Mouse (Mus musculus): ENCODE measurements around the gene Tle4.

Tle4 gene

DNA sequence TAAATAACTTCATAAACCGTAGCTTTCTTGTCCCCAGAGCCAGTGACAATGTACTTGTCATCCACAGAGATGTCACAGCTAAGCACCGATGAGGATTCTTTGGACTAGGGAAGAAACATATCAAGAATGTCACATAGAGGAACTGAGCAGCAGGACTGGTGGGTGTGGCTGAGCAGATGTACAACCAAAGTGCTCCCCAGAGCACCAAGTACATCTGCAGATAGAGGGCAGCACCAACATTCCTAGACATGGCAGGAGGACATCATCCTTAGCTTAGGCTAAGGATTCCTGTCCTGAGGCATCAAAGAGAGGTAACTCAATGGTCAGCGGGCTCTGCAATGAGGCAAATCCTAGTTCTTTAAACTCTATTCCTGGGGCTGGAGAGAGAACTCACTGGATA is 148.1 kb downstream of the Tle4 start:
- DNase-seq, result peak; percentile 37

GRCm38 (mm10) chr19:14448586-14448985 is 149.3 kb downstream of the Tle4 start:
- DNase-seq, result no peak

- no peak for DNase-seq
These were observed 150.4 kb downstream of the Tle4 start for GRCm38 (mm10) chr19:14447474-14447873.

- DNase-seq, result no peak
These were observed 156.0 kb downstream of the Tle4 start for GRCm38 (mm10) chr19:14441861-14442260.

DNA sequence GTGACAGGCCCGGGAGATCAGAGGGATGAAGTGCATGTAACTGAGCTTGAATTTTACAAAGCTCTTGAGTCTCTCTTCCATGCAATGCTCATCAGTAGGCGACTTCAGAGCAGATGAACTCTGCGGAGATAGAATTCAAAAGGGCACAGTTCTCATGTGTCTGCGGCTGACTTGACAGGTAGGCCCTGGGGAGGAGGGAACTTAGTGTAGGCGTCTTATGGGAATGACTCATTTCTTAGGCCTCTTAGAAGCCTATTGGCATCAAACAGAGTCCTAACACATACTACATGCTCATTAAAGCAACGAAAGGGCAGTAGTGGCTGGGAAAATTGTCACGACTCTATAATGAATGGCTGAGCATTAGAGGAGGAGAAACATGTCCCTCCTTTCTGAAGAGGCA is 160.6 kb downstream of the Tle4 start:
- no peak for DNase-seq

DNA sequence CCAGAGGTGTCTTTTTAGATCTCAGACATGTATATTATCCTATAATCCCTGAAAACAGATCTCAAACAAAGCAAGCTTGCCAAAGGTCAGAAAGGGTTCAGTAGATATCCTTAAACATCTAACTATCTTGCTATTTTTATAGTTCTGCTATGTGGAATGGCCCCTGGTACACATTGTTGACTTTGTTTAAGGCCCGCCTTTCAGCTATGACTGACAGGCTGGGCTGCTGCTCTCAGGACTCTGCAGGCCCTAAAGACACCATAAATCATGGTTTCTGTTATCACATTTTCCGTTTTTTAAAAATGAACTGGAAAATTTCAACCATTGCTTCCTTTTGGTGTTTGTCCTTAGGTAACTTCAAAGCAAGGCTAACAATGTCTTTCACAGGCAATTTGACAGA is 161.3 kb downstream of the Tle4 start:
- DNase-seq, result peak; percentile 22

- DNase-seq, result no peak
These were observed 162.0 kb downstream of the Tle4 start for GRCm38 (mm10) chr19:14435681-14436376.

- no peak for DNase-seq
These were observed 164.0 kb downstream of the Tle4 start for GRCm38 (mm10) chr19:14433900-14434299.

- no peak for DNase-seq
These were observed 165.4 kb downstream of the Tle4 start for GRCm38 (mm10) chr19:14432436-14432835.

GRCm38 (mm10) chr19:14426920-14427319 is 170.9 kb downstream of the Tle4 start:
- no peak for DNase-seq

- no peak for DNase-seq
These were observed 171.5 kb downstream of the Tle4 start for GRCm38 (mm10) chr19:14426244-14426868.

DNA sequence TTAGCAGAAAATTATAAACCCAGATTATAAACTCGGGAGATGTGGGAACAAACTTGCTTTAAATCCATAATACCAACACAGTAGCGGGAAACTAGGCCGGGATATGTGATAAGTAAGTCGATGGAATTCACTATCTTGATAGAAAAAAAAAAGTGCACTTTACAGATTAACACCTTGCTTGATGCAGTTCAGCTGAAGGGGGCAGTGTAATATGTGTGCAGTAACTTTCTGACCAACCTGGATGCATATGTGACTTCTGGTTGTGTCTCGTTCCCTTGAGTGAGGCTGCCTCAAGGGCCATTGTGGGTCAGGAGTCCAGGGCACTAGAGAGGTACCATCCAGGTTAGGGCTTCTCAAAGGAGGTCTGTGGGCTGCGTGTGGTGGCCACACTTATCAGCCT is 172.7 kb downstream of the Tle4 start:
- no peak for DNase-seq

DNA sequence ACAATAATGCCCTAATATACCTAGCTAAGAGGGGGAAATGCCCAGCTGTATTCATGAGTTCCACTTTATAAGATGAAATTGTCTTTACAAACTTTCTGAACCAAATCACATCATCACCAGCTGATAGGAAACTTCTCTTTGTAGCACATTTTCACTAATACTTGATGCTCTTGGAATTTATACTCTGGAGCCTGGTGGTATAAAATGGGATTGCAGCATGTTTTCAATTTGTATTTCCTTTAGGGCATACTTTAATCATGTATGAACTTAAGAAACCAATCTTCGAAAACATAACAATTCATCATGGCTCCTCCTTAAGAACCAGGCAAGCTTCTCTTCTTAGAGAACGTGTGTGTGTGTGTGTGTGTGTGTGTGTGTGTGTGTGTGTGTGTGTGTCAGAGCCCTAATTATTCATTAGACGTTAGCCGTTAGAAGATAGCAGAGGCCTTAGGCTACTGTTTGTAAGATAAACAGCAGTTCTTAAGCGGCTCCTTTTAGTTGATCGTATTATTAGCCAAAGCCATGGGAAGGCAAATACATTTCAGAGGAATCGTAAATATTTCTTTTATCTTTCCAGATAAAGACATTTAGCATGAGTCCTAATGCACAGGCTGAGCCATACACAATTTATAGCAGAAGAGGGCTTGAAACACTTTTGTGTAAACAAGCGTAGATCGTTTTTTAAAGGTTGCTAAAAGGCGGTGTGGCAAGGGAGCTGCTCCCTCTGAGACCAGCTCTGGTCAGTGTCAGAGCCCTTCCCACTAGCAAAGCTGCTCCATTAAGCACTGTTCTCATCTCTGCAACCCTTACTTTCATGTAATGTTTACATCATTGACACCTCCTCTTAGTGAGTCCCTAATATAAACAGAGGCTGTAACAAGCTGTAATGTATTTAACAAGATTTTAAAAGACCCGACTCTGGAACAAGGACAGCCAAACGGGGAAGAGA is 173.6 kb downstream of the Tle4 start:
- no peak for DNase-seq

- no peak for DNase-seq
These were observed 176.2 kb downstream of the Tle4 start for GRCm38 (mm10) chr19:14421691-14422090.

- DNase-seq, result no peak
These were observed 178.0 kb downstream of the Tle4 start for GRCm38 (mm10) chr19:14419886-14420285.

DNA sequence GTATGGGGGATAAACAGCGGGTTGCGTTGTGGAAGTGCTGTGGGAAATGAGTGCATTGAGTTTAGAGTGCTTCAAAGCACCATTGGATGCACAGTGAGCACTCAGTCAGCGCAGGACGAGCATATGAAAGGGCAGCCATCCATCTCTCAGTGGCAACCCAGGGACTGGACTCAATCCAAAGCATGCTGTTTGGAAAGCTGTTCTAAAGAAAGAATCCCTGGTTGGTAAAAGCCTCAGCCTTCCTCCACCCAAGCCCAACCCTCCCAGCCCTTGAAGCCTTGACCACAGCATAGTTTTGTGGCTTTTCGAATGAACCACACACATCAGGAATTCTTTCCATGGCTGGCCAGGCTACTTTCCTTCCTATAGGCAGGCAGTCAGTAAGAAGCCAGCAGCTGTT is 181.0 kb downstream of the Tle4 start:
- no peak for DNase-seq

GRCm38 (mm10) chr19:14415996-14416395 is 181.9 kb downstream of the Tle4 start:
- DNase-seq, result no peak

GRCm38 (mm10) chr19:14414957-14415356 is 182.9 kb downstream of the Tle4 start:
- no peak for DNase-seq

DNA sequence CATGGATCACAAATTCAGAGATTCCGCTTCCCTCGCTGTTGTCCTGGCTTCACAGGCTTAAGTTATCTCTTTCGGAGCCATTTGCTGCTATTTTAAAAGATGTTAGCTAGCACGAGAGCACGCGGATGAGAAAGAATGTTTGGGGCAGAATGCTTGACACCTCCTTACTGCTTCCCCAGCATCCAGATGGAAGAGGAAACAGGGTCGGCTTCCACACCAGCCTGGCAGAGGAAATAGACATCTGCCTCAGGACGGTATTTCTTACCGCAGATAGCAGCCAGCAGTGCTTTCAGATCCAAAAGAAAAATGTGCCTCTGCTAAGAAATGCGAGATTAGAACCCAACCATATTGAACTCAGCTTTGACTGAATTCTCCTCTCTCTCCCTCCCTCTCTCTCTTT is 191.2 kb downstream of the Tle4 start:
- DNase-seq, result no peak
